Mouse (Mus musculus) Muller cell, postnatal 12 days (primary cell): ENCODE data around the gene Cmss1.

Experiments used
- DNase-seq: peaks from one replicate; pipeline ENCODE4 v3.0.0-alpha.2; 2015; ENCODE audit errors: inconsistent ontology term

The Cmss1 gene

GRCm38 (mm10) chr16:57606444-57607227, at the start of gene Cmss1:
TSS of gene Cmss1 (minus strand) at chr16:57606864.
- DNase-seq, result peak; percentile 90

GRCm38 (mm10) chr16:57649888-57650287, 43.2 kb upstream of the Cmss1 start:
- DNase-seq, result peak; percentile 98

- peak; percentile 60 for DNase-seq
These were observed 34.8 kb upstream of the Cmss1 start for GRCm38 (mm10) chr16:57641346-57641885.

GRCm38 (mm10) chr16:57634766-57635165, 28.1 kb upstream of the Cmss1 start:
- peak; percentile 46 for DNase-seq

GRCm38 (mm10) chr16:57634191-57634590, 27.5 kb upstream of the Cmss1 start:
- DNase-seq, result peak; percentile 77

- DNase-seq, result peak; percentile 37
These were observed 5.1 kb upstream of the Cmss1 start for GRCm38 (mm10) chr16:57611768-57612167.

- DNase-seq, result no peak
These were observed 5.6 kb downstream of the Cmss1 start for GRCm38 (mm10) chr16:57601031-57601430.

GRCm38 (mm10) chr16:57597295-57597957, 9.2 kb downstream of the Cmss1 start:
- DNase-seq, result no peak

GRCm38 (mm10) chr16:57593422-57594157, 13.1 kb downstream of the Cmss1 start:
- peak; percentile 69 for DNase-seq

GRCm38 (mm10) chr16:57585201-57585600, 21.5 kb downstream of the Cmss1 start:
- no peak for DNase-seq

- no peak for DNase-seq
These were observed 24.7 kb downstream of the Cmss1 start for GRCm38 (mm10) chr16:57582008-57582407.

- DNase-seq, result no peak
These were observed 26.6 kb downstream of the Cmss1 start for GRCm38 (mm10) chr16:57580041-57580440.

GRCm38 (mm10) chr16:57577519-57577918, 29.1 kb downstream of the Cmss1 start:
- no peak for DNase-seq

GRCm38 (mm10) chr16:57575764-57576388, 30.8 kb downstream of the Cmss1 start:
- no peak for DNase-seq

- no peak for DNase-seq
These were observed 32.8 kb downstream of the Cmss1 start for GRCm38 (mm10) chr16:57573831-57574230.

GRCm38 (mm10) chr16:57570789-57571311, 35.8 kb downstream of the Cmss1 start:
- DNase-seq, result no peak

GRCm38 (mm10) chr16:57568648-57569404, 37.8 kb downstream of the Cmss1 start:
- no peak for DNase-seq

- DNase-seq, result no peak
These were observed 40.4 kb downstream of the Cmss1 start for GRCm38 (mm10) chr16:57566215-57566614.

GRCm38 (mm10) chr16:57564807-57565206, 41.9 kb downstream of the Cmss1 start:
- no peak for DNase-seq

GRCm38 (mm10) chr16:57563453-57563852, 43.2 kb downstream of the Cmss1 start:
- peak; percentile 73 for DNase-seq

GRCm38 (mm10) chr16:57560185-57560584, 46.5 kb downstream of the Cmss1 start:
- no peak for DNase-seq
